Mouse (Mus musculus) urinary bladder, postnatal 25 days (tissue): ENCODE measurements around the gene Suclg2.

ENCODE experiments used
- DNase-seq: peaks from one replicate; pipeline ENCODE4 v3.0.0; 2022; ENCODE audit warnings: low spot score

Gene Suclg2

GRCm38 (mm10) chr6:95700191-95700590, 18.4 kb downstream of the Suclg2 start:
- no peak for DNase-seq

GRCm38 (mm10) chr6:95699326-95699725, 19.3 kb downstream of the Suclg2 start:
- no peak for DNase-seq

GRCm38 (mm10) chr6:95698536-95699162, 20.0 kb downstream of the Suclg2 start:
- no peak for DNase-seq

GRCm38 (mm10) chr6:95694910-95695309, 23.7 kb downstream of the Suclg2 start:
- DNase-seq, result no peak

GRCm38 (mm10) chr6:95685242-95685641, 33.4 kb downstream of the Suclg2 start:
- DNase-seq, result no peak

- DNase-seq, result no peak
These were observed 38.9 kb downstream of the Suclg2 start for GRCm38 (mm10) chr6:95679718-95680117.

- no peak for DNase-seq
These were observed 39.3 kb downstream of the Suclg2 start for GRCm38 (mm10) chr6:95679261-95679660.

GRCm38 (mm10) chr6:95676951-95677350, 41.6 kb downstream of the Suclg2 start:
- DNase-seq, result no peak

- no peak for DNase-seq
These were observed 42.2 kb downstream of the Suclg2 start for GRCm38 (mm10) chr6:95676439-95676838.

GRCm38 (mm10) chr6:95675059-95675705, 43.4 kb downstream of the Suclg2 start:
- DNase-seq, result no peak

- DNase-seq, result no peak
These were observed 43.9 kb downstream of the Suclg2 start for GRCm38 (mm10) chr6:95674651-95675050.

- DNase-seq, result no peak
These were observed 49.3 kb downstream of the Suclg2 start for GRCm38 (mm10) chr6:95669335-95669729.

GRCm38 (mm10) chr6:95668629-95669334, 49.8 kb downstream of the Suclg2 start:
- DNase-seq, result no peak

- DNase-seq, result no peak
These were observed 60.9 kb downstream of the Suclg2 start for GRCm38 (mm10) chr6:95657671-95658070.

GRCm38 (mm10) chr6:95653662-95654061, 64.9 kb downstream of the Suclg2 start:
- no peak for DNase-seq

GRCm38 (mm10) chr6:95652774-95653173, 65.8 kb downstream of the Suclg2 start:
- no peak for DNase-seq

GRCm38 (mm10) chr6:95651391-95651876, 67.2 kb downstream of the Suclg2 start:
- DNase-seq, result no peak

GRCm38 (mm10) chr6:95650082-95650722, 68.4 kb downstream of the Suclg2 start:
- no peak for DNase-seq

GRCm38 (mm10) chr6:95649123-95649663, 69.4 kb downstream of the Suclg2 start:
- no peak for DNase-seq

GRCm38 (mm10) chr6:95637416-95637815, 81.2 kb downstream of the Suclg2 start:
- no peak for DNase-seq

GRCm38 (mm10) chr6:95635411-95635810, 83.2 kb downstream of the Suclg2 start:
- no peak for DNase-seq

- DNase-seq, result no peak
These were observed 89.5 kb downstream of the Suclg2 start for GRCm38 (mm10) chr6:95629071-95629470.
